Mouse (Mus musculus) spleen, embryonic (tissue): Measurements from ENCODE around the gene Gm49394.

Experiments
- CTCF ChIA-PET: fragments of 350-600 bp; sonication (Branson Sonifier 250); formaldehyde crosslinking; loops from one replicate; lab custom pipeline; 2022; lab: Charles Lee

The Gm49394 gene

GRCm38 (mm10) chr7:142669751-142670625 lies at the start of gene Gm49394:
Gene Gm49394 (minus strand): TSS chr7:142669942.
- CTCF ChIA-PET: no interaction called here

- CTCF ChIA-PET: no interaction called here
These were observed 45.2 kb upstream of the Gm49394 start for GRCm38 (mm10) chr7:142714783-142715498.

GRCm38 (mm10) chr7:142706873-142707272 lies 37.1 kb upstream of the Gm49394 start:
- CTCF ChIA-PET: no interaction called here

- CTCF ChIA-PET: no interaction called here
These were observed 29.7 kb upstream of the Gm49394 start for GRCm38 (mm10) chr7:142699334-142699860.

- CTCF ChIA-PET: no interaction called here
These were observed 8.9 kb upstream of the Gm49394 start for GRCm38 (mm10) chr7:142678611-142679010.

GRCm38 (mm10) chr7:142675644-142676043 lies 5.9 kb upstream of the Gm49394 start:
- CTCF ChIA-PET: no interaction called here

GRCm38 (mm10) chr7:142675141-142675540 lies 5.4 kb upstream of the Gm49394 start:
- CTCF ChIA-PET: no interaction called here

GRCm38 (mm10) chr7:142672120-142672519 lies 2.4 kb upstream of the Gm49394 start:
- CTCF ChIA-PET: interaction anchor here (0.8 kb wide), 1 partner anchor 61 kb away, joined by 10 read pairs; no protein-coding TSS in a partner anchor

- CTCF ChIA-PET: no interaction called here
These were observed 1.3 kb upstream of the Gm49394 start for GRCm38 (mm10) chr7:142671067-142671466.

- CTCF ChIA-PET: interaction anchor here (0.6 kb wide), 1 partner anchor 18 kb away, joined by 3 read pairs; no protein-coding TSS in a partner anchor
These were observed 1.4 kb downstream of the Gm49394 start for GRCm38 (mm10) chr7:142668328-142668727.

GRCm38 (mm10) chr7:142667521-142667920 lies 2.2 kb downstream of the Gm49394 start:
- CTCF ChIA-PET: no interaction called here

- CTCF ChIA-PET: no interaction called here
These were observed 3.1 kb downstream of the Gm49394 start, which contains the start of gene Igf2 for GRCm38 (mm10) chr7:142666659-142667058. Gene Igf2 (minus strand): TSS chr7:142666816.

- CTCF ChIA-PET: no interaction called here
These were observed 3.6 kb downstream of the Gm49394 start for GRCm38 (mm10) chr7:142666109-142666508.

- CTCF ChIA-PET: no interaction called here
These were observed 4.4 kb downstream of the Gm49394 start for GRCm38 (mm10) chr7:142665364-142665763.

GRCm38 (mm10) chr7:142664465-142665029 lies 5.2 kb downstream of the Gm49394 start:
- CTCF ChIA-PET: no interaction called here

- CTCF ChIA-PET: no interaction called here
These were observed 5.8 kb downstream of the Gm49394 start for GRCm38 (mm10) chr7:142663931-142664421.

- CTCF ChIA-PET: no interaction called here
These were observed 6.6 kb downstream of the Gm49394 start for GRCm38 (mm10) chr7:142663151-142663550.

GRCm38 (mm10) chr7:142661811-142662210 lies 7.9 kb downstream of the Gm49394 start:
- CTCF ChIA-PET: no interaction called here

- CTCF ChIA-PET: no interaction called here
These were observed 8.7 kb downstream of the Gm49394 start for GRCm38 (mm10) chr7:142661046-142661445.

- CTCF ChIA-PET: interaction anchor here (0.6 kb wide), 1 partner anchor 382 kb away, joined by 5 read pairs; no protein-coding TSS in a partner anchor
These were observed 9.1 kb downstream of the Gm49394 start for GRCm38 (mm10) chr7:142660651-142660945.

- CTCF ChIA-PET: interaction anchor here (0.6 kb wide), 1 partner anchor 381 kb away, joined by 5 read pairs; no protein-coding TSS in a partner anchor
These were observed 9.7 kb downstream of the Gm49394 start for GRCm38 (mm10) chr7:142659767-142660650.
